Mouse (Mus musculus): ENCODE measurements around the gene Fndc8.

DNA sequence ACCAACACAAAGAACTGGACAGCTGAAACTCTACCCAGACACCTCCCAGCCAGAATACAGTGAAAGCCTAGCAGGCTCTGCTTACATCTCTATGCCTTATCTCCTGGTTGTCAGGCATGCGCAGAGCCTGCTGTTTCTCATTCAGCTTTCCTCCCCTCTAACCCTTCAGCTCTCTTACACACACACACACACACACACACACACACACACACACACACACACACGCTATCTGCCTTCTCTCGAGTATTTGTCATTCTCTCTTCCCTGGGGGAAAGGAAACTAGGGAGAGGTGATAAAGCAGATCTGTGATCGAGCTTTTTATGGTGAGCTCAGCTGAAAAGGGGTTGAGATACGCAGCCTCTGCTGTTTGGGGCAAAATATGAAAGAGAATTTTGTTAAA, 17.0 kb upstream of the Fndc8 start:
- TF ChIP-seq FOSL1 (IDR thresholded peaks at IDR 0.05; ENCODE audit: insufficient read depth, low read length, poor library complexity, severe bottlenecking) (no peak), CTCF (IDR thresholded peaks at IDR 0.05; ENCODE audit: control insufficient read depth, insufficient read depth, insufficient read length) (no peak), MYOG (IDR thresholded peaks at IDR 0.05; ENCODE audit: control insufficient read depth, extremely low read depth, insufficient read length) (no peak), USF1 (IDR thresholded peaks at IDR 0.05; ENCODE audit: low read depth) (no peak), MYOD1 (IDR thresholded peaks at IDR 0.05; ENCODE audit: control insufficient read depth, insufficient read length, low read depth) (no peak), MAX (IDR thresholded peaks at IDR 0.05) (no peak)

Measured in C2C12 (cell line).